Mouse (Mus musculus) liver, embryonic 13.5 days (tissue): Measurements from ENCODE around the gene Pcnp. TPM values are rescaled to one million over a fixed set of nuclear protein-coding genes. Genes with fewer than 3 reads are reported as not detected.

ENCODE experiments used
- ATAC-seq: fragments of 200-750 bp; cut with Nextera tagmentation; 2 replicates; pipeline ENCODE4 v1.8.0; 2017; ENCODE audit warnings: low read depth, mild to moderate bottlenecking, moderate number of reproducible peaks, moderate library complexity
- DNase-seq: peaks from one replicate; pipeline ENCODE4 v3.0.0; 2022
- H3K27ac ChIP-seq: fragments of 300-500 bp; sonication (generic); 2 replicates; pipeline ENCODE4 v1.5.1; 2015; ENCODE audit warnings: moderate library complexity, mild to moderate bottlenecking, inconsistent platforms
- H3K27me3 ChIP-seq: fragments of 300-500 bp; sonication (generic); 2 replicates; pipeline ENCODE4 v1.6.1; 2015; ENCODE audit warnings: mild to moderate bottlenecking, inconsistent platforms
- H3K36me3 ChIP-seq: fragments of 300-500 bp; sonication (generic); 2 replicates; pipeline ENCODE4 v1.6.1; 2015; ENCODE audit warnings: mild to moderate bottlenecking, inconsistent platforms
- H3K4me1 ChIP-seq: fragments of 300-500 bp; sonication (generic); replicated peaks from 2 replicates; pipeline ENCODE4 v1.6.1; 2015; ENCODE audit warnings: inconsistent platforms
- H3K4me2 ChIP-seq: fragments of 300-500 bp; sonication (generic); 2 replicates; pipeline ENCODE4 v1.6.1; 2015; ENCODE audit warnings: inconsistent platforms, mild to moderate bottlenecking, moderate library complexity
- H3K4me3 ChIP-seq: fragments of 300-500 bp; sonication (generic); replicated peaks from 2 replicates; pipeline ENCODE4 v1.5.1; 2015; ENCODE audit warnings: mild to moderate bottlenecking, inconsistent platforms
- H3K9ac ChIP-seq: fragments of 300-500 bp; sonication (generic); 2 replicates; pipeline ENCODE4 v1.6.1; 2015; ENCODE audit warnings: mild to moderate bottlenecking, inconsistent platforms
- H3K9me3 ChIP-seq: fragments of 300-500 bp; sonication (generic); replicated peaks from 2 replicates; pipeline ENCODE4 v1.6.1; 2016; ENCODE audit warnings: inconsistent platforms
- WGBS: fragments of 180-500 bp; shearing (Covaris S2); methylation state at CpG from one replicate; pipeline ENCODE4 v1.1.7; 2015; ENCODE audit not compliant: insufficient replicate concordance; 5-methylcytosine and 5-hydroxymethylcytosine counted together
- polyA plus RNA-seq: library from polyadenylated mRNA; unstranded; fragments of >200 nt; fragmentation: Nextera tagmentation; extraction: Ambion mirVana; gene quantifications from 2 replicates; pipeline ENCODE4 v1.2.1, GENCODE M21; 2015

The Pcnp gene
- polyA plus RNA-seq, 1 experiment from 2014 or later: 126 TPM

DNA sequence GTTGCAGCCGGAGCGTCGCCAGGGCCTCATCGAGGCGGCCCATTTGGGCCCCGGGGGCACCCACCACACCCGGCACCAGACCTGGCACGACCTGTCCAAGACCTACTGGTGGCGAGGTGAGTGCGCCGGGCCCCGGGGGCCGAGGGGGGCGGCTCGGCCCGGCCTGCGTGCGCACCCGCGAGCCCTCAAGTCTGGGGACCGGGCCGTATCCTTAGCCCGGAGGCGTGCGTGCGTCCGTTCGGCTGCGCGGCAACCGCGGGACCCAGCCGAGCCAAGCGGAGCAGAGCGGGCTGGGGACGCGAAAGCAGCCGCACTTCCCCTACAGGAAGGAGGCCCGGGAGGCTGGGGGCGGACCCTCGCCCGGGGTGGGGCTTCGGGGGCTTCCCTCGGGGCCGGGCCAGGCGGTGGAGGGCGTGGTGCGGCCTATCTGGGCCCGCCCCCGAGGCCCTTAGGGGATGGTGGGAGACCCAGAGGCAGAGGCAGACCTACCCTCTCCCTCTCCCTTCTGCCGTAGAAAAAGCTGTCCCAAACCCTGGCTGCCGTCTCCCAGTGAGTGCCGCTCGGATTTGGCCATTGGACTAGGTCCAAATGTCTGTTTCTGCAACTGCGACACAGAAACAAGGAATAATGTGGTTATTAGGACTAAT is 55.2 kb downstream of the Pcnp start:
- DNase-seq: peak; percentile 81
- Histone ChIP-seq H3K27ac (peak overlapping the region; percentile 95), H3K36me3 (peaks cover 46% of the 10 kb centered on the region), H3K4me1 (peaks cover 60% of the 10 kb centered on the region), H3K4me2 (peak overlapping the region; percentile 90), H3K9me3 (no peaks in the 10 kb centered on the region), H3K27me3 (no peaks in the 10 kb centered on the region), H3K9ac (peak overlapping the region; percentile 100), H3K4me3 (peak overlapping the region; percentile 100)
- under 1% methylated on average over 54 of the region's 55 CpGs for WGBS
- peak; percentile 88 for ATAC-seq

DNA sequence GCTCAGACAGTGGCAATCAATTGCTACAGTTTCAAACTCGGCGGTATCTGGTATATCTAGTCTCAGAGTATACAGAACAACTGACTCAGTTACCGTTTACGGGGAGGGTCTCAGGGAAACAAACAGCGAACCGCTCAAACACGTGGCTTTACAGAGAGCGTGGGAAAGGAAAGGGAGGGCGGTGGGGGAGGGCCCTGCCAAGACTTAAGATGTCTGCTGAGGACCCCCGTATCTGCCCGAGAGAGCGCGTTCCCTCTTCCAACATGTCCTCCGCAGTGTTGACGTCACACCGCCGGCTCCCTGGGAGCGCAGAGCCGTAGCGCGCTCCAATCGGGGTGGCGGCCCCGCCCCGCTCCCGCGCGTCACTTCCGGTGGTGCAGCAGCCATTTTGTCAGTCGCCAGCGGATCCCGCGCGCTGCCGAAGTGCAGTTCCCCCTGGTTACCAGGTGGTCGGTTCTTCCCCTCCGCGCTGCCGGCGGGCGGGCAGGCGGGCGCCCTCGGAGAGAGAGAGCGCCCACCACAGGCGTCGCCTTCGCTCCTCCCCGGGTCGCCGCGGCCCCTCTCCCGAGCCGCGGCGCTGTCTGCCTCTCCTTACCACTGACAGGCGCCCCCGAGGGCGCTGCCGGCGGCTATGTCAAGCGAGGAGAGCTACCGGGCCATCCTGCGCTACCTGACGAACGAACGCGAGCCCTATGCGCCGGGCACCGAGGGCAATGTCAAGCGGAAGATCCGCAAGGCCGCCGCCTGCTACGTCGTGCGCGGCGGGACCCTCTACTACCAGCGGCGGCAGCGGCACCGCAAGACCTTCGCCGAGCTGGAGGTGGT is 55.9 kb downstream of the Pcnp start, which contains the start of gene Zbtb11:
TSS of gene Zbtb11 (plus strand) at position 453 of the 825 bp plus-strand sequence.
- H3K4me2 ChIP-seq: peak within 1 kb of the TSS; percentile 90
- DNase-seq (peak; percentile 98), ATAC-seq (peak; percentile 90)
- peaks cover 53% of the 10 kb centered on the region for H3K36me3 ChIP-seq
- H3K4me3 ChIP-seq: peak within 1 kb of the TSS; percentile 100
- no peaks in the 10 kb centered on the region for H3K27me3 ChIP-seq
- peaks cover 67% of the 10 kb centered on the region for H3K4me1 ChIP-seq
- WGBS: under 1% methylated on average over 79 of the region's 86 CpGs
- no peaks in the 10 kb centered on the region for H3K9me3 ChIP-seq
- peak within 1 kb of the TSS; percentile 95 for H3K27ac ChIP-seq
- H3K9ac ChIP-seq: peak within 1 kb of the TSS; percentile 100

- Histone ChIP-seq H3K9ac (peak overlapping the region; percentile 100), H3K27ac (peak overlapping the region; percentile 95), H3K27me3 (no peaks in the 10 kb centered on the region), H3K4me2 (peak overlapping the region; percentile 90), H3K4me3 (peak overlapping the region; percentile 100), H3K9me3 (no peaks in the 10 kb centered on the region), H3K36me3 (peaks cover 50% of the 10 kb centered on the region), H3K4me1 (peaks cover 75% of the 10 kb centered on the region)
- ATAC-seq (no peak), DNase-seq (no peak)
- WGBS: 41% methylated on average over 10 of the region's 10 CpGs
These were observed 56.8 kb downstream of the Pcnp start for GRCm38 (mm10) chr16:55972626-55973201.

- 59% methylated on average over 6 of the region's 6 CpGs for WGBS
- Histone ChIP-seq H3K9ac (no peak overlapping the region), H3K4me3 (no peak overlapping the region), H3K4me2 (peak overlapping the region; percentile 3; the same call in 1 of the 2 replicates), H3K9me3 (no peaks in the 10 kb centered on the region), H3K27ac (peak overlapping the region; percentile 37; the same call in 1 of the 2 replicates), H3K4me1 (peaks cover 80% of the 10 kb centered on the region), H3K27me3 (no peaks in the 10 kb centered on the region), H3K36me3 (peaks cover 52% of the 10 kb centered on the region)
- ATAC-seq (no peak), DNase-seq (no peak)
These were observed 57.6 kb downstream of the Pcnp start for GRCm38 (mm10) chr16:55971735-55972615.

GRCm38 (mm10) chr16:55970416-55970815 is 59.1 kb downstream of the Pcnp start:
- Histone ChIP-seq H3K4me2 (no peak overlapping the region), H3K9me3 (no peaks in the 10 kb centered on the region), H3K4me1 (peaks cover 71% of the 10 kb centered on the region), H3K9ac (no peak overlapping the region), H3K27me3 (no peaks in the 10 kb centered on the region), H3K4me3 (no peak overlapping the region), H3K36me3 (peaks cover 52% of the 10 kb centered on the region), H3K27ac (no peak overlapping the region)
- 86% methylated on average over 5 of the region's 5 CpGs for WGBS
- ATAC-seq (no peak), DNase-seq (no peak)

GRCm38 (mm10) chr16:55969147-55969546 is 60.4 kb downstream of the Pcnp start:
- peak; percentile 33 for DNase-seq
- Histone ChIP-seq H3K9ac (0 out of 2 replicates have a peak overlapping the region, but pooled peaks have one; percentile 40), H3K4me1 (peaks cover 69% of the 10 kb centered on the region), H3K36me3 (peaks cover 52% of the 10 kb centered on the region), H3K27ac (0 out of 2 replicates have a peak overlapping the region, but pooled peaks have one; percentile 1), H3K27me3 (no peaks in the 10 kb centered on the region), H3K9me3 (no peaks in the 10 kb centered on the region), H3K4me3 (no peak overlapping the region; the same call in 1 of the 2 replicates), H3K4me2 (peak overlapping the region; percentile 42; the same call in 1 of the 2 replicates)
- no peak for ATAC-seq
- WGBS: 87% methylated on average over 3 of the region's 3 CpGs

DNA sequence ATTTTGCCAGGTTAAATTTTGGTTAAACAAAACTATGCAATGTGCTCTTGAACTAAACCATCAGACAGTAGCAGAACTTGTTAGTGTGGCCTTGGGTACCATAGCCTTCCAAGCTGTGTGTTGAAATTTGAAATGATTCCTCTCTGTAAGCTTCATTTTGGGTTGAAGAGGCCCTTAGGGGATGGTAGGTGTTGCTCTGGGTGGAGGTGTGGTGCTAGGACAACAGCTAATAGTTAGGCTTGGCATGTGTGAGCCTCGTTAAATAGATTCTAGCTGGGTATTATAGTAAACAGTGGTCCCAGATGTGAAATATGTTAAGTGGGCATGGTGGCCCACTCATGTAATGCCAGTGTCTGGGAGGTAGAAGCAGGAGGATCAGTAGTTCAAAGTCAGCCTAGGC is 62.3 kb downstream of the Pcnp start:
- 10% methylated on average over 1 of the region's 1 CpGs for WGBS
- H3K9me3 ChIP-seq: no peaks in the 10 kb centered on the region
- H3K4me1 ChIP-seq: peaks cover 60% of the 10 kb centered on the region
- no peaks in the 10 kb centered on the region for H3K27me3 ChIP-seq
- H3K9ac ChIP-seq: peak overlapping the region; percentile 91
- peaks cover 46% of the 10 kb centered on the region for H3K36me3 ChIP-seq
- peak overlapping the region; percentile 86 for H3K4me3 ChIP-seq
- peak overlapping the region; percentile 82 for H3K27ac ChIP-seq
- ATAC-seq (no peak), DNase-seq (no peak)
- H3K4me2 ChIP-seq: peak overlapping the region; percentile 92

DNA sequence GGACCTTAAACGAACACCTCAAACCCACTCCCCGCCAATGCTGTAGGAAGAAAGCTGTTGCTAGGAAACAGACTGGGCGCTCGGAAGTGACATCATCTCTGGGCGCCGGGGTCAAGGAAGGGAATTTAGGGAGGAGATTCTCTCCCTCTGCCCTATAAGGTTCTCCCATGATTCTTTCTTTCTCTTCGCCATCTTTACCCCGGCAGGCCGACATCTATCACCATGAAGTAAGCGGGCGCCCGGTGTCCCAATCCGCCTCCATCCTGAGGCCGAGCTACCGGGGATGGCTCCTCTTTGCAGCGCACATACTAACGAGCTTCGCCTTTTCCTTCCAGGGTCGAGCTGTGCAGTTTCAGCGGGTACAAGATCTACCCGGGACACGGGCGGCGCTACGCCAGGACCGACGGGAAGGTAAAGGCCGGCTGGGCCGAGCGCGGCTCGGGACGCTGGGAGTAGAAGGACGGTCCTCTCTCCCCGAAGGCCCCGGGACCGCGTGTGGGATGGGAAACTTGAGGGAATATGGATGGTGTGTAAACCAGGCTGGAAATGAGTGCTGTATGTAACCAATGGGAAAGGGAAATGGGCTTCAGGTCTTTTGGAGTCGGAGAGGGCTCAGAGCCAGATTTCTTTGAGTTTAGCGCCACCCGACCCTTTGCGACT is 63.2 kb downstream of the Pcnp start, which contains the start of gene Rpl24:
TSS of gene Rpl24 (plus strand) at position 64 of the 660 bp plus-strand sequence.
- ATAC-seq: peak; percentile 89

GRCm38 (mm10) chr16:55964126-55964949 is 65.2 kb downstream of the Pcnp start:
- peaks cover 32% of the 10 kb centered on the region for H3K4me1 ChIP-seq
- H3K9me3 ChIP-seq: no peaks in the 10 kb centered on the region

More for the DNA sequence above, 63.2 kb downstream of the Pcnp start, which contains the start of gene Rpl24:
- H3K27me3 ChIP-seq: no peaks in the 10 kb centered on the region
- peaks cover 37% of the 10 kb centered on the region for H3K36me3 ChIP-seq
- peak within 1 kb of the TSS; percentile 92 for H3K4me2 ChIP-seq
- H3K9ac ChIP-seq: peak within 1 kb of the TSS; percentile 91
- peak within 1 kb of the TSS; percentile 82 for H3K27ac ChIP-seq
- no peaks in the 10 kb centered on the region for H3K9me3 ChIP-seq
- peak; percentile 86 for DNase-seq
- under 1% methylated on average over 42 of the region's 42 CpGs for WGBS
- peak within 1 kb of the TSS; percentile 86 for H3K4me3 ChIP-seq
- peaks cover 51% of the 10 kb centered on the region for H3K4me1 ChIP-seq

More at GRCm38 (mm10) chr16:55964126-55964949, 65.2 kb downstream of the Pcnp start:
- Histone ChIP-seq H3K4me3 (no peak overlapping the region), H3K27ac (no peak overlapping the region), H3K27me3 (no peaks in the 10 kb centered on the region), H3K36me3 (peaks cover 17% of the 10 kb centered on the region), H3K9ac (no peak overlapping the region), H3K4me2 (no peak overlapping the region)
- 55% methylated on average over 4 of the region's 4 CpGs for WGBS
- DNase-seq (peak; percentile 19), ATAC-seq (no peak)
